Mouse (Mus musculus): ENCODE data around the gene Gart.
"Not testable (repeated sequence)": the region's sequence is repeated elsewhere in the genome, so short reads cannot be mapped to it uniquely, and the experiment has no call there.

Gene Gart

DNA sequence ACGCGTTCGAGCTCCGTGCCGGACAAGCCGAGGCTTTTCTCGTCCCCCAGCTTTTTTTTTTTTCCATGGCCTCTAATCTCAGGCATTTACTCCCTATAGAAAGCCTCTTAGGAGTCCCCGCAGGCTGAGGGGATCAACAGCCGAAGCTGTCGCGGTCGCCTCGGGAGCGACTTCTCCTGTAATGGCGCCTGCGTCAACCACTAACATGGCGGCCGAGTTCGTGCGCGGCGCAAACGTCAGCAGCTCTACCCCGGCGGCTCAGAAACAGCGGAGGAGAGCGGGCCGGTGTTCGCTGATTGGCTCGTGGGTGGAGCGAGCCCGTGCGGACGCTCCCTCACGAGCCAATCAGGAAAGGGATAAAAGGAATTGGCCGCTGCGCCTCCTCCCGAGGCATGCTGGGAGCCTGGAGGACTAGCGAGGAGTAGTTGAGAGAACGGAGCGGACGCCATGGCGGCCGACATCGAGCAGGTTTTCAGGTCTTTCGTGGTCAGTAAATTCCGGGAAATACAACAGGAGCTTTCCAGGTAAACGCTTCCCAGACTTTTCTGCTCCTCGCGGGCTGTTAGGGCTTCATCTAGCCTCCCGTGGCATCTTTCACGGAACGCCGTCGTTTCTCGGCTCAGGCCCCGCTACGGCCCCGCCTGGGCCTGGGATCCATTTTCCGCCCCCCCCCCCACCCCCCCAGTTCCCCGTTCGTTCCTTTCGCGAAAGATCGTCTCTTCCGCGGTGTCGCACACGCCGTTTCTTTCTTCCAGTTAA lies 888 bp upstream of the Gart start, which contains the start of gene Son:
Gene Son (plus strand): TSS at position 46 of the 759 bp plus-strand sequence.
- peak; percentile 95 to 96 for DNase-seq

GRCm38 (mm10) chr16:91645995-91646602 lies 653 bp downstream of the Gart start:
- peak in 1 of 2 experiments; percentile 27 for DNase-seq

DNA sequence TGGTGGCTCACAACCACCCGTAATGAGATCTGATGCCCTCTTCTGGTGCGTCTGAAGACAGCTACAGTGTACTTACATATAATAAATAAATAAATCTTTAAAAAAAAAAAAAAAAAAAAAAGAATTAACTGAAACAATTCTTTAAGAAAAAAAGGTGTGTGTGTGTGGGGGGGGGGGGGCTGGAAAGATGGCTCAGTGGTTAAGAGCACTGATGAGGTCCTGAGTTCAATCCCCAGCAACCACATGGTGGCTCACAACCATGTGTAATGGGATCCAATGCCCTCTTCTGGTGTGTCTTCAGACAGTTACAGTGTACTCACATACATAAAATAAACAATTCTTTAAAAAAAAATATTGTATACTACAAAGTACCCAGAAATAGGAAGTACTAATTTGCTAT lies 1.3 kb downstream of the Gart start:
- not testable (repeated sequence) for DNase-seq

- DNase-seq: no peak
Measured at GRCm38 (mm10) chr16:91644901-91645300, 1.9 kb downstream of the Gart start.

DNA sequence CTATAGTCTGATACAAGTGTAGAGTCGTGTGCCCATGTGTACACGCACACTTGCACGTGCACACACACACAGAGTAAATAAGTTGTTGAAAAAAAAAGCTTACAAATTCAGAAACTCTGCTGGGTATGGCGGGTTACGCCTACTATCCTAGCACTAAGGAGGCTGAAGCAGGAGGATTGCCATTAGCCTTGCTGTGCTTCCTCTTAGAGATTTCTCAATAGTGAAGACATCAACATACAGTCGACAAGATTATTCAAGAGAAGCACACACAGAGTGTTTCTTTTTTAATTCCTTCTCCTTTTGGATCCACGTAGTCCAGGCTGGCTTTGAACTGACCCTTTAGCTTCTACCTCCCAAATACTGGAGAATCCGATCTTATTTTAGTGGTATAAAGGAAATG lies 6.6 kb downstream of the Gart start:
- DNase-seq: no peak

GRCm38 (mm10) chr16:91639636-91640035 lies 7.1 kb downstream of the Gart start:
- no peak for DNase-seq

DNA sequence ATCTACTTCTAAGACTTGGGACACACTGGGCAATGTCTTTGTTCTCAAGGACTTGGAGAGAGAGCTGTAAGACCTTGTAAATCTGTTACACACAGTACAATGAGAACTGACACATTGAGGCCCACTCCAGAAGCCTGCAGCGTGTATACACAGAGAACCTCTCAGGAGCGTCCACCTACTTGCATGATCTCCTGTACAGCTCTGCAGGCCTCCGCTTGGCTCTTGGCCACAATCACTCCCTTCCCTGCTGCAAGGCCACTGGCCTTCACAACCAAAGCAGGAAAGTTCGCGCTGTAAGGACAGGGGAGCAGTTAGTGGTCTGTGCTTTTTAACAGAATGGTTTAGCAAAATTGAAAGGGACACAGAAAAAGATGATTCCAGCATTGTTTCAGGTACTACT lies 7.6 kb downstream of the Gart start:
- DNase-seq: no peak

DNA sequence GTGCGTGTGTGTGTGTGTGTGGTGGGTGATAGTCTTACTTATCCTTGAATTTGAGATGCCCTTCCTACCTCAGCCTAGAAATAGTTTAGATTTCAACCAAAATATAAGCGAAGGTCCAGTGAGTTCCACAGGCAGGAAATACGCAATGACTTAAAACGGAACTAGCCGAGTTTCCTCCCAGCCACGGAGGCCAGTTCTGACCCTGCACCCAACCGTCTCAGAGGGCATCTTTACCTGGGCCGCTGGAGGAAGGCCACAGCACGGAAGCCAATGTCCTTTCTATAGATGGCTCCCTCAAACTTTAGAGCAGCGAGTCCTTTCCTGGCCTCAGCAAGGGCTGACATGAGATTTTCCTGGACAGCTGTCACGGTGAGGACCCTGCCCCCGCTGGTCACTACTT lies 13.1 kb downstream of the Gart start:
- no peak for DNase-seq

DNA sequence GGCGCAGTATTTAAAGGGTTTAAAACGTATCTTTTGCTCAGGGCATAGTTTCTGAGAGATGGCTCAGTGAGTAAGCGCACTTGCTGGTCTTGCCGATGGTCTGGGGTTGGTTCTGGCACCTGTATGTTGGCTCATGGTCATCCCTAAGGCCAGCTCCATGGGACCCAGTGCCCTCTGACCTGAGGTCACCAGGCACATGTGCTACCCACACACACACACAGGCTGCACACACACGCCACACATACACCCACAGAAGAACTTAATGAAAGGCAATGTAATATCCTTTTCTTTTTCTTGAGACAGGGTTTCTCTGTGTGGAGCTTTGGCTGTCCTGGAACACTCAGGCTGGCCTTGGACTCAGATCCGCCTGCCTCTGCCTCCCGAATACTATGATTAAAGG lies 13.8 kb downstream of the Gart start:
- DNase-seq: no peak

DNA sequence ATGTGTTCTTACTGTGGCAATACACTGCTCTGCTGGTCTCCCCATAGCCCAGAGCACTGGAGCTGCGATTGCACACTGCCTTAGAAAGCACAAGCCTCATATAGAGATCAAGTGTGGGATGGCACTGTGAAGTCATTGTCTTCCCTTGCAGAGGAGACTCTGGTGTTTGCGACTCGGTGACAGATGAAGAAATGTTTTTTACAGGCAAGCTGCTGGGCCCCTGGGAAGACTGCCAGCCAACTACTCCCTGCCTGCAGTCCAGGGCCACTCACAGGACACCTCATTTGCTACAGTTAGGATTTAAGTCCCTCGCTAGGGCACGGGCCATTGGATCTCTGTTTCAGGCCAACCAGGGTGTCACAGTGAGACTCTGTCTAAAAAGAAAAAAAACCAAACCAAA lies 14.3 kb downstream of the Gart start:
- peak; percentile 27 to 30 for DNase-seq

- no peak for DNase-seq
Measured at GRCm38 (mm10) chr16:91630584-91630983, 16.2 kb downstream of the Gart start.

DNA sequence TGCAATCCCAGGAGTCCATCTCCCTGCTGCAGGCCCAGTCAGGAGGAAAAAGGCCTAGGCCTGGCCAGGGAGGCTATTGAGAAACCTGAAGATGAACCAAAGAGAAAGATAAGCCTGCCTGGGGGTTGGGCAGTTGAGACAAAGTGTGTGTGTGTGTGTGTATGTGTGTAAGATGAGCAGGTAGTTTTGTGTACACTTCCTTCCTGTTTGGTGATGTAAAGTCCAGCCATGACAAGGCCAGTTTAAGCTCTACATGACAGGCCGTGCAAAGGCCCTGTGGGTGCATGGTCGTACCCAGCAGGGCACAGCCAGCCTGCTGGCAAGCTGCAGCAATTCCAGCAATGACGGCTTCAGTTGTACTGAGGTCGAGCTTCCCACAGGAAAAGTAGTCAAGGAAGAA lies 17.0 kb downstream of the Gart start:
- no peak for DNase-seq

GRCm38 (mm10) chr16:91628673-91629072 lies 18.1 kb downstream of the Gart start:
- DNase-seq: no peak

- DNase-seq: no peak
Measured at GRCm38 (mm10) chr16:91627831-91628230, 18.9 kb downstream of the Gart start.

- DNase-seq: no peak
Measured at GRCm38 (mm10) chr16:91623074-91623473, 23.7 kb downstream of the Gart start.

- no peak for DNase-seq
Measured at GRCm38 (mm10) chr16:91620991-91621390, 25.8 kb downstream of the Gart start.

DNA sequence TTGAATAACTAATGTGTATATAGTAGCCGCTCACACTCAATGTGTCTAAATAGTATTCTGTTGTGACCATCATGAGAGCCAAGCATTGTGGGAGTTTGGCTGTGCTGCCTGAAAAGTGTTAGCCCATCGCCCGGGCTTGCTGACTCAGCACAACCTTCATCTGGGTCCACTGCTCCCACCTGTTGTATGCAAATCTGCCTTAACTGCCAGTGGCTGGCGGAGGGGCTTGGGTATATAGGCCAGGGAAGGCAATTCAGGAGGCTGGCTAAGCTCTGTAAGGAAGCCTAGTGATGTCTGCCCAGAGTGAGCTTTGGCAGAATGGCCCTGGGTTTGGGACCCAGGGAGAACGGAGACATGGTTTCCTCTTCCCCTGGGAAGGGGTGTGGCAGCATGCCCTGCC lies 26.6 kb downstream of the Gart start:
- peak in 1 of 2 experiments; percentile 29 for DNase-seq

GRCm38 (mm10) chr16:91618511-91619501 lies 27.9 kb downstream of the Gart start, which contains the start of gene Dnajc28:
Dnajc28 (minus strand) TSS chr16:91619026.
- peak; percentile 88 to 90 for DNase-seq

- peak; percentile 44 to 48 for DNase-seq
Measured at GRCm38 (mm10) chr16:91614552-91614951, 32.2 kb downstream of the Gart start.

- DNase-seq: no peak
Measured at GRCm38 (mm10) chr16:91612525-91612924, 34.2 kb downstream of the Gart start.

GRCm38 (mm10) chr16:91611248-91611647 lies 35.5 kb downstream of the Gart start:
- no peak for DNase-seq

- peak in 1 of 2 experiments; percentile 27 for DNase-seq
Measured at GRCm38 (mm10) chr16:91609501-91610245, 37.1 kb downstream of the Gart start.
